Mouse (Mus musculus): Measurements from ENCODE around the gene Btbd3.
A peak's percentile ranks its signal among the peaks of the same experiment; 100 is the strongest.

Gene Btbd3

DNA sequence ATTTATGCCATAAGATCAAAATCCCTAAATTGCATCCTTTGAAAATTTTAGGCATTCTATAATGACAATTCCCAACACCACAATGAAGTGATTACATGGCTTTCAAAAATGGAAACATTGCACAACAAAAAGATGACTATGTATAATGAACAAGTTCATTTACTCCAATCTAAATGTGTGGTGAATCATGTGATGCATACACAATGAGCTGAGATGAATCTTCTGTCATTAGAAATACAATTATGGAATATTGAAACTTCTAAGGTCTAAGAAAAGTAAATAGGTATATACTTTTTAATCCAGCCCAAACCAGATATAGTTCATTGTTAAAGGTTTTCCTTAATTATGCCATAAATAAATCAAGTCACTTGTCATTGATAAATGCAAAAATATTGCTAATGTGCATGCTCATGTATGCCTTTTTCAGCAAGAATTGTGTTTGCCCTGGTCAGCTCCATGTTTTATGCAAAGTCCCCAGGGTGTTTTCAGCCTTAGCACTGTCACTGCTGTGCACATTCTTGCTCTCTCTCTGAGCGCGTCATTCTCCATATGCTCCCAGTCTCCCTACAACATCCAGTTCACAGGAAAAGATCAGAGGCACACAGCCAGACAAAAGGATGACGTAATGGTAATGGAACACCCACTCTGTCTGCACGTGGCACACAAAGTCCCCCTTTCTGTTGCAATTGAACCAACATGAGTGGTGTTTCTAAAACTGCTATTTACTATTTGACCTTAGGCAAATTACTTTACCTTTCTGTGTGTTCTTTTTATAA, 149.6 kb downstream of the Btbd3 start:
- DNase-seq = peak in 1 of 2 experiments; percentile 4

DNA sequence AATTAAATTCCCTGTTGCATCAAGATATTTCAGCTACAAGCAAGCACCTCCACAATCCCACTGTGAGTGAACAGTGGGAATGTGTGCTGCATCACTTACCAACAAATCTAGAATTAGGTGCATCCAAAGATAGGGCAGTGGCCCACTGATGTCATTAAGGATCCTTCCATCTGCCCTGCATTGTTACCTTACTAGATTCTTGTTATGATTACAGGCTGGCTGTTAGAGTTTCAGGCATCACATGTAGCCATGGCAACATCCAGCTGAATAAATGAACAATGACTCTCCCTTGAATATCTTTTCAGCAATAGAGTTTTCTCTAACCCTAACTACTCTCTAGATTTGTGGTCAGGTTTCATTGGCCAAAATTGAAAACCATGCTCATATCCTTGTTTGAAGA, 150.3 kb downstream of the Btbd3 start:
- no peak for DNase-seq

DNA sequence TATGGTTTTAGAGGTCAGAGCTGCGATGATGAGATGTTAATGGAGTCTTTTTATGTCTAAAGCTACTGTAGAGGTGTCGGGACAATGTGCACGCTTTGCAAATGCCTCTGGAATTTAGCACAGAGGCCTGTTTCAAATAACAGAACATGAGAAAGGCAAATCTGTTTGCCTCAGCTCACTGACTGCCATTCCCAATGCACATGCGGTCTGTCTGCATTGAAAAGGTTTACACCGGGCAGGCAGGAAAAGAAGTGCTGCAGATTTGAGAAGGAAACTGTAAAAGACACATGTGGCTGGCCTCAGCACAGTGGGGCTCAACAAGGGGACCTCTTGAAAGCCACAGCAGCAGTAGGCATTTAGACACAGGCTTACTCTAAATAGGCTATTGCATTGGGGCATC, 156.2 kb downstream of the Btbd3 start:
- no peak for DNase-seq

DNA sequence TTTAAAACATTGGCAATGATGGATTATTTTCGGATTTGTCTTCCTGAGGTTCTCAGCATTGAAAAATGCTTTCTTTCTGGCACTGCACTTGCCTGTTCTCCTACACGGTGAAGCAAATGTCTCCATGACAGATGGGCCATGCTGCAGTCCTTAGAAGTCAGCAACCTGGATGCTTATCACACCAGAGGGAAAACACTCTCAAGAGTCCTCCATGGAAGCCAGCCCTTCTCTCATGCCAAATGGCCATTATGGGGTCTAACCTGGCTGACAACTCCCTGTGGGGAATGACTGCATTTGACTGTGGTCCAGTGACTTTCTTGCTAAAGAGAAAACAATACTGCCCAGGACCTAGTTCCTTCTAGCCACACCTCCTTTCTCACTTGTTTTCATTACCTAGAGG, 166.0 kb downstream of the Btbd3 start:
- DNase-seq = no peak

DNA sequence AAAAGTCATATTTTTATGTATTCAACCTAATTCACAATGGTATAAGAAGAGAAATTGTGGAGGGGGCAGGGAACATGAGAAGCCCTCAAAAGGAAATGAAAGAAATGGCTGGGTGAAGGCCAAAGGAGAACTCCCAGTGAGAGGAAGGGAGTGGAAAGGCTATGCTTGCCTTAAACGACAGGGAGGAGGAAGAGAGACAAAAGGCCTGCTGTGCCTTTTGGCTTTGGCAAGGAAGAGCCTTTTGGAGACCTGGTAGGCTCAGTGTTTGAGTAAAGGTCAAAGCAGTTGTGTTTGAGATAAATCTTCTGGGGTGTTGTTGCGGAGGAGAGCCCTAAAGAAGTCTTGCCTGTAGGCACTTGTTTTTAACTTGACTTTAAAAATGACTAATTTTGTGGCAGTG, 175.6 kb downstream of the Btbd3 start:
- no peak for DNase-seq

DNA sequence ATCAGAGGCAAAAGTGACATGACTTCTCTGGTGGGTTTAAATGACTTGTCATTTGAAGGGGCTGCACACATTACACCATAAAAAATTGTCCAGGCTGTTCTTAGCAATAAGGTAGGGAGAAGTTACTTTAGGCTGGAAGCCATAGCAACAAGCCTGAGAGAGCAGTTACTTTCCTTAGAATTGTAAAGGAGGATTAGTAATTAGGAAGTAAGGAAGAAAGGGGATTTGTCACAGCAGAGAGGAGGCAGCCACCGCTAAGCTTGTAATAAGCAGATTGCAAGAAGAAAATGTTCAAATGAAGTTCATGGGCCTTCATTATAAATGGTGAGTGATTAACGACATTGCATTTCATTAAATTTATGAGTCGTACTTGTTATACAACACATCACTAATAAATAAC, 190.1 kb downstream of the Btbd3 start:
- DNase-seq = no peak

DNA sequence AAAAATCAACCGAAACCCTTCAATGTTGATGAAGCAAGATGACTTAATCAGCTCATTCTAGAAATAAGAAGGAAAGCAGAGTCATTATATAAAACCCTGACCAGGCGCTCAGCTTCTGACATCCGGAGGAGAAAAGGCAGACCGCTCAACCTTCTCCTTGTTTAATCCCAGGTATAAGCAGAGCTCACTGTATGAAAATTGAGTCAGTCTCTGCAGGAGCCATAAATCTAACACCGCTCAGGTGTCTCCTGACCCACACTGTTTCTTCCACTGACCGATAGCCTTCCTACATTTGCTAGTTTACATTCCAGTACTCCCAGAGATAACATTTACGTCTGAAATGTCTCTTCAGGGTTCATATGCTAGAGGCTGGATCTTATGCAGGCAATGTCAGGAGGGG, 190.6 kb downstream of the Btbd3 start:
- DNase-seq = no peak

DNA sequence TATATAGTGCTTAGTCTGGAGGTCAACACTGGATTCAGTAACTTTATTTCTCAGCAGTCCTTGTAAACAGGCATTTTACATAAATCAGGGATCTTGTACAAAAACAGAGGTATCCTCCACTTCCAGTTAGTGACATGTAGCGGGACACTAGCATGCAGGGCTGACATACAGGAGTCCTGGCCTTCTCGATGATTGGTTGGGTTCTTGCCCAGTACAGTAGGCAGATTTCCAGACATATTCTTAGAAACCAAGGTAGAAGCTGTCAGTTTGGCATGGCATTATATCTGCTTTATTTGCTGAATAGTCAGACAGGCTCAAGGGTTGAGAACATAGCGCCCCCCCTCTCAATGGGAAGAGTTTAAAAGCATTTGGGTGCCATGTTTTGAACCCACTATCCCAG, 191.3 kb downstream of the Btbd3 start:
- no peak for DNase-seq

DNA sequence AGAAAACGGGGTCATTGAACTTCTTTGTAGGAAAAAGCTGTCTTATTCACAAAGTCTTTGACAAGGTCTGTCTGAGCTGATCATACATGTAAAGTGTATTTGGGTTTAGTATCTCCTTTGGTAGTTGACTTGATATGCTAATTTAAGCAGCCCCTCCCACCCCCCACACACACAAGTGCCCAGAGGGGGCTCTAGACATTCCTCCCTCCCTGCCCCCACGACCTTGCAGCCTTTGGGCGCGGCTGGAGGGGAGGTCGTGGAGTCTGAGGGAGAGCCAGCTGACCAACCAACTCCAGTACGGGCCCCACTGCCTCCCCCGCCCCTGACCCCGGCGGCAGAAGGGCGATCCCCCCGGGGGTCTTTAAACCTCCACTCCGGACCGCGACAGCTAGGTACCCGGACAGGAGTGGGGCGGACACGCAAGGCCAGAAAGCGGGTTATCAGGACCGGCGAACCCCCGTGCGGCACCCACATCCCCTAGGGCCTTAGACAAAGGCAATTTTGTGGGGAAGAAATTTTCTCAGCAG, 211.7 kb downstream of the Btbd3 start:
- no peak for DNase-seq

DNA sequence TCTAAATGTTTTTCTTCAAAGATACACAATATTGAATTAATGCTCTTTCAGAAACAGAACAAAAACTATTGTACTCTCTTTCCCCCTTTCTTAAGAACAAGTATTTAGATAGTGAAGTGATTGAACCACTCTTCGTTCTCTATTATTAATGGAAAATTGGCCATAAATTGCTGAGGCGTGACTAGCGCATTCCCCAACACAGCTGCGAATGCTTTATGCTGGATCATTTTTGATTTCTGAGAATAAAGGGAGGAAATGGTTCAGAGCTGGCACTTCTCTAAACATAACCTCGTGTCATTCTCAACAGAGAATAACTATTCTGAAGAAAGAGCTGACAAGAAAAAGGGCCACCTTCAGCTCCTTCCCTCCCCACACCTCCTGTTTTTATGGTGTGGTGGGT, 217.0 kb downstream of the Btbd3 start:
- no peak for DNase-seq

DNA sequence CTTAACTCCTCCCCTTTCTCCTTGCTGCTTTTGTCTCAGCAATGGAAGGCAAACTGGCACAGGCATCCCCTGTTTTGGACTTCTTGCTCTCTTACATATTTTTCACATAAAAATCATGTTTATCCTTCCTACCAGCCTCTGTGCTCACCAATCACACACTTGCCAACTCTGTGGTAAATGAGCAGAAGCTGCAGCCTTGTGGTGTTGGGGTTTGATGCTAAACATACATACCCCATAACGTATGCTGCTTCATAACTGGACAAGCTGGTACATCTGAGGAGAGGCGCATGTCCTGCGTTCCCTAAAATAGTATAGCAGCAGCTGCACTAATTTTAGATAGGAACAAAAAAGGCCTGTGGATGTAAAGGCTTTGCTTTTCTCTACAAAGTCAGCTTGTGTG, 220.1 kb downstream of the Btbd3 start:
- no peak for DNase-seq

DNA sequence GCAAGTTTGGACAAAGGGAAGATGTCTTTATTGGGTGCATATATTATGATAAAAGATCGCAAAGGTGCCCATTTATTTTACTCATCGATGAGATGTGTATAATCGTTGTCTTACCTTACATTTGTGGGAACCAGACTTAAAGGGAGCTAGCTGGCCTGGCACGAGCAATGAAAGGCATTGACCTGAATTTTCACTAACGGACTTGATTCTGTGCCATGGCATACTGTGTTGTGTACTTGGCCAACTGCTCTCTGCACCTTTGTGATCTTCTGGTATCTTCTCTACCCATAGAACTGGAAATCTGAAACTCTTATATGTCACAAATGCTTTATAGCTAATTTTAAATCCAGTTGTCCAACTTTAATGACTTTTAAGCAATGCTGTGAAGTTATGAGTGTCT, 220.9 kb downstream of the Btbd3 start:
- no peak for DNase-seq

DNA sequence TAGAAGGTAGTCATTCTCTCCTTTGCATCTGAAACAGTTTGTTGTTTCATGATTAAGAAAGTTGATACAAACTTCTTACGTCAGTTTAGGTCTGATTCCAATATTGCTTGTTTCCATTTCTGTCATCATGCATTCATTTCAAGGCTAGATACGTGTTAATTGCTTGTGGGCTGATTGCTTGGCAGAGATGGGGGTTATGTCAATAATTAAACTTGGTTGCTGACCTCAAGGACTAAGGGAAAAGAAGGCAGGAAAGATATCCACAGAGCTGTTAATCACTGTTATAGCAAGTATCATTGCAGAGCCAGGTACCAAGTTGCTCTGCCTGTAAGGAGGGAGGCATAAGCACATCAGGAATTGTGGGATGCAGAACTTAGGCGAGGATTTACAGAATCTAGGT, 226.2 kb downstream of the Btbd3 start:
- DNase-seq = no peak

DNA sequence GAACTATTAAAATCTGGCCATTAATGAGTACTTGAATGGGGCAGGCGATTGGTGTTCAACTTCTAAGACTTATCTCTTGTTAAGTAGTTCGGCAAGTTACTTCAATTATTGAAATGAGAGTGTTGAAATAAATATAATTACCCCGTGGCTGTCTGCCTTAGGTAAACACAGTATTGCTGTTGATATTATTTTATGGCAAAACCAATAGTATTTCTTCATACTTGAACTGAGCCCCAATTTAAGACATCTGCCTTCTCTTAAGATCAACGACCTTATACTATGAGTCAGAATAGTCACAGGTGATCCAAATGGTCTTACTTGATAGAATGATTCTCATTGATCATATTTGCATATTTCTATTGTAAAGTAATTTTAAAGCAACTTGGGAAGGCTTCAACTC, 228.5 kb downstream of the Btbd3 start:
- DNase-seq = no peak

DNA sequence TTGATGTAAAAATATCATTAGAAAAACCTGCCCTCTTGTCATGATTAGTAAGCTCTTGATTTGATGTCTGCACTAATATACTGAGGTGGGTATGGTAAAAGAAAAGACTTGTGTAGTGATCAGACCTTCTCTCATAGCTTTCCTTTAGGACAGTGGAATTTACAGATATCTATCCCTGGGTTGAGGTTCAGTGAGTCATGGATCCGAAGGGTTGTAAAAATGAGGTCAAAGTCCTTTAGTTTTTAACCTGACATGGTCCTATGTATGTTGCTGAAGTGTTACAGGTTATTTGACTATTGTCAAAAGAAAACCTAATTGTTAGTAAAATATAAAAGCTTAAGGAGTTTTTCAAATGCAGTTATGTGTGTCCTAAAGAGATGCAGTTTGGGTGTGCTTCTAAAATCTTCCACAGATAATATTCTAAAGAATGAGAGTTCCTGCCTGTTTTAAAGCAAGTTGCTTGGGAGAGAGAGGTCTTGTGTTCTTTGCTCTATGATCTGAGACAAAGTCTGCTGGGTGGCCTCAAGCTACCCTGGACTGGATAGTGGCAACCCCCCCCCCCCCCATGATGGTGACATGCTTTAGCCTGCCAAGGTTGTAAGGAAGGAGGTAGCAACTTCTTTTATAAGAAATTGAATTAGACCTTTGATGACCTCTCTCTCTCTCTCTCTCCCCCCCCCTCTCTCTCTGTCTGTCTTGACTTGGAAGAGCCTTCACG, 234.5 kb downstream of the Btbd3 start:
- no peak for DNase-seq

DNA sequence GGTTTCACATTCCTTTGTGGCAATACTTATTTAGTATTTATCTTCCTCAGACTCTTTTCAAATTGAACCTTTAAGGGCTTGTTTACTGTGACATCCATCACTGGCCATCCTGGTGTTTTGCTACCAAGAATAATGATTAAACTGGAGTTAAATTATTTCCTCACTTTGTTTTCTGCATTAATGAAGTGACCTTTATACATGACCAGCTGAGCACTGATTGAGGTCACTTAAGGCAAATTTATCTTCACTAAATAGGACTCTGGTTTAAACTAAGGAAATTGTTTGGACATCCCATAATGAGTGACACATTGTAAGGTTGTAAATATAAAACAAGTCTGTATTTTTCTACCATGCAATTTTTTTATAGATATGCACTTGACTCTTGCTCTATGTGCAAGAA, 235.8 kb downstream of the Btbd3 start:
- DNase-seq = no peak

DNA sequence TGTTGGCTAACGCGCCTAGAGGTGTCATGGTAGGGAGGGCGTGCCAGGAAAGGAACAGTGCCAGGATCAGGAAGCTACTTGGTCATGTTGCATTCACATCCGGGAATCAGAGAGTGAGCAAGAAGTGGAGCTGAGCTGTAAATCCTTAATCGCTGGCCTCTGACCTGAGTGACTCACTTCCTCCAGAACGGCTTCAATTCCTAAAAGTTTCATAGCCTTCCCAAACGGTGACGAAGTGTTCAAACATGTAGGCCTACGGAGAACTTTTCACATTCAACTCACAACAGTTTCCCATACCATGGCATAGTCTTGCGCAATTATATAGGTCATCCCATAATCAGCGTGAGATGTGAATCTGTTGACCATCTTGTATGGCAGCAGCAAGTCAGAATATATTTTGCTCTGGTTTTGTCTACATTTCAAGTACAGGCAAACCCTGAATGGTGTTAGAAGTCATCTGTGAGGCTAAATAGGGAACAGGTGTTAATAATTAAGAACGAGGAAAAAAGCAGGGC, 247.6 kb downstream of the Btbd3 start:
- no peak for DNase-seq

DNA sequence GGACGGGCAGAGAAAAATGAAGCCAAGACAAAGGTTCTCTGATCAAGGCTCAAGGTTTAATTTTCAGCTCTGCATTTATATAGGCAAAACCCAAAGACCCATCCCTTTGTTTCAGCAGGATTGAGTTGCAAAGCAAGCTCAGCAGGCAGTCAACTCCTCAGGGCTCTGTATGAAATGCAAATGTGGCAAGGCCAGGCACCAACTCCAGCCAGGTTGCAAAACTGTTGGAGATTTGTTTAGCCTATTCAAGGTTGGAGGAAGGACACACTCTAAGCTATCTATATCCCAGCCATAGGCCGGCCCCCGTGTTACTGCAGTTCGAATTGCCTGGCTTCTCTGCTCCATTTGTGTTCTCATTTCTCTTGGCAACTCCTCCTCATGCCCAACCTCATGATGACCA, 259.2 kb downstream of the Btbd3 start:
- DNase-seq = no peak

DNA sequence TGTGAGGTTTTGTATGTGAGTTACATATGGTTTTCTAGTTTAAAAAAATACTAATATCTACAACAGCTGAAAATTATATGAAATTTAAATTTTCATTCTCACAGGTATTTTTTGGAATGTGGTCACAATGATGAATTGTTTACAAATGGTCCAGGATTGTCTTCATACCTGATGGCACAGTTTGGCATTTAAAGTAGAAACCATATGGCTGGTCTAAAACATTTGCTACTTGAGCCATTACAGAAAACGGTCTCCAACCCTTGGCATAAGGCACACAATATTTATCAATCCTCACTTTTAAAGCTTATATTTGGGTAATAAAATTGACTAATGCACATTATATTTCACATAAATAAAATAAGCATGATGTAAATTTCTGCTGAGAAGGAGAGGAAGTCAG, 272.1 kb downstream of the Btbd3 start:
- no peak for DNase-seq

DNA sequence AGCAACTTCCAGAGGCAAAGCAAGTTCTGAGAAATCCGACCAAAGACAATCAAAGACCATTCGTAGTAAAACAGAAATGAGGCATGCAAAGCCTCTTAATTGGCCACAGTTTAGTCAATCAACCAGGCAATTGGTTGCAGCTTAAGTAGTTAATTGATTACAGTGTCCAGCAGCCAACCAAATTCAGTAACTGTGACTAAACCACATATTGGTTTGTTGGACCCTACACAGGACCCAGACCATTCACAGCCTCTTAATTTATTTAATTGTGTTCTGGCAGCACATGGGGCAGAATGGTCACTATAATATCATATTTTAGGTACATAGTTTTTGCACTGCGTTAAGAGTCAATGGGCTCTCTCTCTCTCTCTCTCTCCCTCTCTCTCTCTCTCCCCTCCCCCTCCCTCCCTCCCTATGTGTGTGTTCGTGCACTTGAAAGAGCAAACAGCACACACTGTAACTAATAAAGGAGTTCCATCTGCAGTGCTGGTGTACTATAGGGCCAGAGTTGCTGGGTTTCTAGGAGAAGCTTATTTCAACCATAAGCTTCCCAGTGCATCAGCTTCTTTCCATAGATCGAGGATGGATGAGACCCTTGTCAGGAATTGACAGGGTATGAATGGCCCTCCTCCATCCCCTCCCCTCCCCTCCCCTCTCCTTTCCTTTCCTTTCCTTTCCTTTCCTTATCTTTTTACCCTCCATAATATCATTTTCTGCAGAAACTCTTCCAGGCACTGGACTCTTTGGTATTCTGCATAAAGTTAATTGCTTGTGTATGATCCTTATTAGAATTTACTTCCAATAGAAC, 275.0 kb downstream of the Btbd3 start:
- no peak for DNase-seq

DNA sequence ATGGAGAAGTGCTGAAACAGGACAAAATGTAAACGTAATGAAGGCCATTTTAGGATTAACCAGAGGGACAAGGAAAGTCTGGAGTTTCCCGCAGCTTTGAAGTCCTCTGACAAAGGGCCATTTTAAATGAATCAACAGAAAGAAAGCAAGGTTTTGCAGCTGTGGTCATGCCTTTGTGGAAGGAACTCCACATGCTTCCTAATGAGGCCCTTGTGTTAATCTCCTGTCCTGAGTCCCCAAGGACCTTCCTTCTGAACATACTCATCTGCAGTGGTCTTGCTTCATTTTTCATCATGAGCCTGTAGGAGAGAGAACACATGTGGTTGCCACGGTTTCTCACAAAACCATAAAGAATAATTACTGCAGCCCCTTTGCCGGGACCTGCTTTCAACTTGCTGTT, 275.6 kb downstream of the Btbd3 start:
- no peak for DNase-seq

DNA sequence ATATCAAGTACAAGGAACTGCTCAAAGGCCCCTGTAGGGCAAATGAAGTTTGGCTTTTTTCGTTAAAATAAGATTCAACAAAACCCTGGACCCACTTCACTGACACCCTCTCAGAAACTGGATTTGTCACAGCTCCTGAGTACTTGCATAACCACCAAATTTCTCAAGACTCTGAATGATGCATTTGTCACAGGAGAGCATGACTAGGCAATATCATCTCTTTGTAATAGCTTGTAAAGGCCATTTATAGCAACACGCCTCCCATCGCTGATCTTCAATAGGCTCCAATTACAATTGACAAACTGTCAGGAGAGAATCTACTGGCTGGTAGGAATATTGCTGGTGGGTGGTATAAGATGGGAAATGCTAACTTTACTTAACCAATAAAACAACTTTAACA, 283.3 kb downstream of the Btbd3 start:
- no peak for DNase-seq

DNA sequence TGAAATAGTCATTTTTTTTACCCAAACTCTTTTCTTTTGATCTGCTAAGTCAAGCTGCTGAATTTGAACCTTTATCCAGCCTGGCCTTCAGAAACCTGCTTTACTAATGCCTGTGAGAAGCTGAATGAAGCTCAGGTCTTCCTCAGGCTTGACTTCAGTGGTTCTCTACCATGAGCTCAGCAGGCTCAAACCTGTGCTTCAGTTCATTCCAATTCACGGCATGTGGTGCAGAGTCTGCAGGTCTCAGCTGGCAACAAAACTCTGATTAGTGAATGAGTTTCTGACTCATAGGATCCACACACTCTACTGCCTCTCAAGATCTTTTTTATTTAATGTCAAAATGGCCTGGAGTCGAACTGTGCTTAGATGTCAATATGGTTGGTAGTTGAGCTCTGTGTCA, 292.6 kb downstream of the Btbd3 start:
- DNase-seq = no peak

Data from kidney, postnatal 4 days (tissue).